Mouse (Mus musculus): Measurements from ENCODE around the gene Atp1a1. TPM values are rescaled to one million over a fixed set of nuclear protein-coding genes. Genes with fewer than 3 reads are reported as not detected.
A peak's percentile ranks its signal among the peaks of the same experiment; 100 is the strongest.

Gene Atp1a1
- polyA plus RNA-seq, 1 experiment from 2014 or later, result 132 TPM

DNA sequence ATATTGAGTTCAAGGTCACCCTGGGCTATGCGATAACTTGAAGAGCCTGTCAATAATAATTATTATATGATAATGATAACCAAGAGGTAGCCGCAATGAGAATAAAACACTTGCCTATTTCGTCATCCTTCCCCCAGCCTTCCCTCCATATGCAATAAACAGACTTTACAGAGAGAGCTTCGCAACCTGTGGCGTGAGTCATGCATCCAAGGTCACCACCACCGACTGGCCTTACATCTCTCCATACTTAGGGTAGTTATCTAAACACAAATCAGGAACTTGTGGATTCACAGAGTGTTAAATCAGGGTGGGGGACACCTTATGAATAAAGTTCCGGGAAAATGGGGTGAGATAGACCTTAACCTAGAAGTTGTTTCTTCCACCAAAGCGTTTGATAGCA, 13.0 kb upstream of the Atp1a1 start:
- WGBS, result 82% methylated on average over 8 of the region's 8 CpGs
- DNase-seq (ENCODE audit: low spot score) (no peak), ATAC-seq (ENCODE audit: low FRiP score, low TSS enrichment) (no peak)

GRCm38 (mm10) chr3:101617007-101617406, 12.5 kb upstream of the Atp1a1 start:
- H3K4me3 ChIP-seq (ENCODE audit: low read depth, low read length), result no peak overlapping the region
- DNase-seq (ENCODE audit: low spot score) (no peak), ATAC-seq (ENCODE audit: low FRiP score, low TSS enrichment) (no peak)
- H3K36me3 ChIP-seq (ENCODE audit: control insufficient read depth, insufficient read depth, low read length), result no peaks in the 10 kb centered on the region
- H3K27ac ChIP-seq (replicated peaks), result no peak overlapping the region
- H3K9me3 ChIP-seq (ENCODE audit: control insufficient read depth, low read length), result no peaks in the 10 kb centered on the region
- H3K27me3 ChIP-seq (ENCODE audit: control insufficient read depth, insufficient read depth, low read length), result no peaks in the 10 kb centered on the region
- no peaks in the 10 kb centered on the region for H3K4me1 ChIP-seq (replicated peaks; ENCODE audit: control insufficient read depth, insufficient read depth)
- H3K9ac ChIP-seq (ENCODE audit: low read length), result no peak overlapping the region
- H3K4me2 ChIP-seq (replicated peaks; ENCODE audit: low read depth), result no peak overlapping the region
- TF ChIP-seq EP300 (optimal IDR thresholded peaks at IDR 0.05), result no peak
- peak; percentile 39 for TF ChIP-seq CTCF (IDR thresholded peaks at IDR 0.05; ENCODE audit: low read depth)

More for the DNA sequence above, 13.0 kb upstream of the Atp1a1 start:
- H3K27ac ChIP-seq (replicated peaks), result no peak overlapping the region
- H3K4me2 ChIP-seq (replicated peaks; ENCODE audit: low read depth), result no peak overlapping the region
- H3K9me3 ChIP-seq (ENCODE audit: control insufficient read depth, low read length), result no peaks in the 10 kb centered on the region
- H3K27me3 ChIP-seq (ENCODE audit: control insufficient read depth, insufficient read depth, low read length), result no peaks in the 10 kb centered on the region
- no peak overlapping the region for H3K4me3 ChIP-seq (ENCODE audit: low read depth, low read length)
- TF ChIP-seq EP300 (optimal IDR thresholded peaks at IDR 0.05), result no peak
- TF ChIP-seq CTCF (IDR thresholded peaks at IDR 0.05; ENCODE audit: low read depth), result no peak
- H3K4me1 ChIP-seq (replicated peaks; ENCODE audit: control insufficient read depth, insufficient read depth), result no peaks in the 10 kb centered on the region
- no peak overlapping the region for H3K9ac ChIP-seq (ENCODE audit: low read length)
- H3K36me3 ChIP-seq (ENCODE audit: control insufficient read depth, insufficient read depth, low read length), result no peaks in the 10 kb centered on the region

- H3K27ac ChIP-seq (replicated peaks), result no peak overlapping the region
- WGBS, result 76% methylated on average over 6 of the region's 6 CpGs
- ATAC-seq (ENCODE audit: low FRiP score, low TSS enrichment) (no peak), DNase-seq (ENCODE audit: low spot score) (no peak)
- H3K27me3 ChIP-seq (ENCODE audit: control insufficient read depth, insufficient read depth, low read length), result no peaks in the 10 kb centered on the region
- no peaks in the 10 kb centered on the region for H3K36me3 ChIP-seq (ENCODE audit: control insufficient read depth, insufficient read depth, low read length)
- no peak for TF ChIP-seq EP300 (optimal IDR thresholded peaks at IDR 0.05)
- TF ChIP-seq CTCF (IDR thresholded peaks at IDR 0.05; ENCODE audit: low read depth), result no peak
- no peak overlapping the region for H3K9ac ChIP-seq (ENCODE audit: low read length)
- no peaks in the 10 kb centered on the region for H3K9me3 ChIP-seq (ENCODE audit: control insufficient read depth, low read length)
- no peaks in the 10 kb centered on the region for H3K4me1 ChIP-seq (replicated peaks; ENCODE audit: control insufficient read depth, insufficient read depth)
- H3K4me2 ChIP-seq (replicated peaks; ENCODE audit: low read depth), result no peak overlapping the region
- no peak overlapping the region for H3K4me3 ChIP-seq (ENCODE audit: low read depth, low read length)
Measured at GRCm38 (mm10) chr3:101615856-101616255, 11.4 kb upstream of the Atp1a1 start.

GRCm38 (mm10) chr3:101611813-101612491, 7.5 kb upstream of the Atp1a1 start:
- H3K4me2 ChIP-seq (replicated peaks; ENCODE audit: low read depth), result no peak overlapping the region
- DNase-seq (ENCODE audit: low spot score) (no peak), ATAC-seq (ENCODE audit: low FRiP score, low TSS enrichment) (no peak)
- H3K9me3 ChIP-seq (ENCODE audit: control insufficient read depth, low read length), result no peaks in the 10 kb centered on the region
- WGBS, result 38% methylated on average over 10 of the region's 10 CpGs
- no peaks in the 10 kb centered on the region for H3K27me3 ChIP-seq (ENCODE audit: control insufficient read depth, insufficient read depth, low read length)
- no peak overlapping the region for H3K4me3 ChIP-seq (ENCODE audit: low read depth, low read length)
- no peak overlapping the region for H3K27ac ChIP-seq (replicated peaks)
- H3K9ac ChIP-seq (ENCODE audit: low read length), result no peak overlapping the region
- TF ChIP-seq CTCF (IDR thresholded peaks at IDR 0.05; ENCODE audit: low read depth) (no peak), EP300 (optimal IDR thresholded peaks at IDR 0.05) (no peak)
- H3K4me1 ChIP-seq (replicated peaks; ENCODE audit: control insufficient read depth, insufficient read depth), result no peaks in the 10 kb centered on the region
- H3K36me3 ChIP-seq (ENCODE audit: control insufficient read depth, insufficient read depth, low read length), result no peaks in the 10 kb centered on the region

- TF ChIP-seq EP300 (optimal IDR thresholded peaks at IDR 0.05) (no peak), CTCF (IDR thresholded peaks at IDR 0.05; ENCODE audit: low read depth) (peak; percentile 20; the same call in 1 of the 2 replicates)
- WGBS, result 67% methylated on average over 8 of the region's 8 CpGs
- ATAC-seq (ENCODE audit: low FRiP score, low TSS enrichment) (no peak), DNase-seq (ENCODE audit: low spot score) (no peak)
- no peaks in the 10 kb centered on the region for H3K4me1 ChIP-seq (replicated peaks; ENCODE audit: control insufficient read depth, insufficient read depth)
- H3K4me3 ChIP-seq (ENCODE audit: low read depth, low read length), result no peak overlapping the region
- H3K36me3 ChIP-seq (ENCODE audit: control insufficient read depth, insufficient read depth, low read length), result no peaks in the 10 kb centered on the region
- H3K9ac ChIP-seq (ENCODE audit: low read length), result no peak overlapping the region
- H3K27me3 ChIP-seq (ENCODE audit: control insufficient read depth, insufficient read depth, low read length), result no peaks in the 10 kb centered on the region
- H3K4me2 ChIP-seq (replicated peaks; ENCODE audit: low read depth), result no peak overlapping the region
- no peaks in the 10 kb centered on the region for H3K9me3 ChIP-seq (ENCODE audit: control insufficient read depth, low read length)
- no peak overlapping the region for H3K27ac ChIP-seq (replicated peaks)
Measured at GRCm38 (mm10) chr3:101611012-101611812, 6.7 kb upstream of the Atp1a1 start.

- no peaks in the 10 kb centered on the region for H3K9me3 ChIP-seq (ENCODE audit: control insufficient read depth, low read length)
- TF ChIP-seq EP300 (optimal IDR thresholded peaks at IDR 0.05) (no peak), CTCF (IDR thresholded peaks at IDR 0.05; ENCODE audit: low read depth) (no peak)
- H3K4me1 ChIP-seq (replicated peaks; ENCODE audit: control insufficient read depth, insufficient read depth), result no peaks in the 10 kb centered on the region
- H3K4me2 ChIP-seq (replicated peaks; ENCODE audit: low read depth), result no peak overlapping the region
- no peaks in the 10 kb centered on the region for H3K36me3 ChIP-seq (ENCODE audit: control insufficient read depth, insufficient read depth, low read length)
- 90% methylated on average over 5 of the region's 5 CpGs for WGBS
- no peak overlapping the region for H3K27ac ChIP-seq (replicated peaks)
- H3K9ac ChIP-seq (ENCODE audit: low read length), result no peak overlapping the region
- ATAC-seq (ENCODE audit: low FRiP score, low TSS enrichment), result no peak
- no peak overlapping the region for H3K4me3 ChIP-seq (ENCODE audit: low read depth, low read length)
- no peaks in the 10 kb centered on the region for H3K27me3 ChIP-seq (ENCODE audit: control insufficient read depth, insufficient read depth, low read length)
- DNase-seq (ENCODE audit: low spot score), result no peak
Measured at GRCm38 (mm10) chr3:101609302-101609701, 4.8 kb upstream of the Atp1a1 start.
